Comparison of ENCODE assay signal across 14 mouse cellular contexts in genomic region chr11:6175506-6175905, GRCm38 (mm10). TPM values are rescaled to one million over a fixed set of nuclear protein-coding genes. Genes with fewer than 3 reads are reported as not detected.
"Had no signal": no experiment of that assay in that cellular context is flagged by ENCODE, and none has a peak within 500 bp of the region (broad histone marks: within the 10 kb centered on the region; RNA-seq: fewer than 3 reads in every experiment).

No protein-coding gene starts in this region.

- H3K9me3 ChIP-seq: limb, embryonic 12.5 days; liver, embryonic 13.5 days; lung, embryonic 15.5 days; midbrain, embryonic 13.5 days; neural tube, embryonic 15.5 days had no signal

- H3K27ac ChIP-seq: limb, embryonic 12.5 days; liver, embryonic 13.5 days; lung, embryonic 15.5 days; macrophage; midbrain, embryonic 13.5 days; neural tube, embryonic 15.5 days had no signal

- H3K9ac ChIP-seq: limb, embryonic 12.5 days; liver, embryonic 13.5 days; lung, embryonic 15.5 days; midbrain, embryonic 13.5 days; neural tube, embryonic 15.5 days had no signal

- H3K4me2 ChIP-seq: limb, embryonic 12.5 days; liver, embryonic 13.5 days; lung, embryonic 15.5 days; midbrain, embryonic 13.5 days; neural tube, embryonic 15.5 days had no signal

- DNase-seq: kidney, adult 8-10 months; kidney, postnatal 25 days; layer of hippocampus, postnatal 36 days; liver; liver, embryonic 13.5 days; liver, postnatal 0 days; right cerebral cortex, postnatal 25 days had no signal

- ATAC-seq: midbrain, embryonic 13.5 days had no signal

- H3K36me3 ChIP-seq: limb, embryonic 12.5 days; liver, embryonic 13.5 days; lung, embryonic 15.5 days; midbrain, embryonic 13.5 days; neural tube, embryonic 15.5 days had no signal

- H3K27me3 ChIP-seq: limb, embryonic 12.5 days; liver, embryonic 13.5 days; lung, embryonic 15.5 days; midbrain, embryonic 13.5 days; neural tube, embryonic 15.5 days had no signal

- H3K4me3 ChIP-seq: limb, embryonic 12.5 days; liver, embryonic 13.5 days; lung, embryonic 15.5 days; midbrain, embryonic 13.5 days; neural tube, embryonic 15.5 days had no signal

RNA-seq across cellular contexts. Expression of gene A730071L15Rik, which starts 24.3 kb away (rescaled TPM):
- polyA plus RNA-seq: macrophage; small intestine, adult 2 months had no signal

RNA-seq across cellular contexts. Expression of gene Npc1l1, which starts 54.4 kb away (rescaled TPM):
- polyA plus RNA-seq: limb, embryonic 12.5 days; liver, postnatal 0 days; neural tube, embryonic 11.5 days had no signal
